ENCODE assay signal across 8 mouse cellular contexts in the genomic region with DNA sequence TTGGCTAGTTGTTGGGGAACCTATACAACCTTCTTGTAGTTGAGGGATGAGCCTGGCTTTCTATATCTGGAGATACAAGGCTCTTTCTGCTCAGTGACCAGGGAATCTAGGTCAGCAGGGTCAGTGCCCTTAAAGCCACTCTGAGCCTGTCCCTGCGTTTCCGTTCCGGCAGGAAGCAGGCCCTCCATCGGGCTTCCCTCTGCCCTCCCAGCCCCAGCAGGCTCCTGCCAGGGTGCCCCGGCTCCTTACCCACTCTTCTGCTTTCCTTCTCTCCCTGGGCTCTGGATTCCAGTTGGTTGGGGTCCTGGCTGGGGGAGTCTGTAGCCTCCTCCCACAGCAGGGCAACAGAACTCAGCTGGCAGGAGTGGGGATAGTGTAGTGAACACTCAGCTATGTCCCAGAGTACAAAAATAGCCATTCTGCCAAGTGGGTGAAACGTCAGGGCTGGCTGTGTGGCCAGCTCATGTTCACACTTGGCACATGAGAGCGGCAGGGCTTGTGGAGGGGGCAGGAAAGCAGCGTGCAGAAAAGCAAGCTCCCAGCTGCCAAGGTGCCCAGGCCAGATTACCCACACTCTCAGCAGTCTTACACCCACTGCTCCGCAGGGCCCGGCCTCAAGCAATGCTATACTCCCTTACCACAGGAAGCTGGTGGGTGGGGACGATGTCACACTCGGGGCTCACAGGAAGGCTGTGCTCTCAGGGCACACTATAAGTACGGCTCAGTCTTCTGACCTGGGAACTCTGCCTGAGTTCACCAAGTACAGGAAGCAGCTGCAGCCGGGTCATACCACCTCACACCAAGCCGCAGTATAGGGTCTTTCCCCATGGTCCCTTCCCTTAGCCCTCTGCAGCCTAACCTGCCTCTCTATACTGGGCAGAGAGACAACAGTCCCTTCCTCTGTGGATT. TPM values are rescaled to one million over a fixed set of nuclear protein-coding genes. Genes with fewer than 3 reads are reported as not detected.
DNase-seq lines count a peak whose midpoint lies in the region; ATAC-seq and TF ChIP-seq lines count a peak whose summit lies in the region.

No protein-coding gene starts in this region.

- intact Hi-C loops in heart, postnatal 25 days (cut with DNase I) = no loop called here

- peak overlapping the region; percentile 79 for H3K9ac ChIP-seq in CH12.LX (ENCODE audit: insufficient read depth, low read depth)
- H3K9ac ChIP-seq in forebrain, postnatal 0 days = no peak overlapping the region
- no peak overlapping the region for H3K9ac ChIP-seq in liver, embryonic 16.5 days (ENCODE audit: low read depth, low read length)

- peak overlapping the region; percentile 55 to 67 (median 62) for H3K4me3 ChIP-seq in CH12.LX (replicated peaks in 1 of 3; ENCODE audit: low read depth in 2 of 3, low read length in 2 of 3, poor library complexity in 1 of 3)
- H3K4me3 ChIP-seq in forebrain, postnatal 0 days (ENCODE audit: low read depth, low read length) = no peak overlapping the region
- no peak overlapping the region; the same call in 1 of the 2 replicates for H3K4me3 ChIP-seq in liver, embryonic 16.5 days (ENCODE audit: low read depth, low read length)

- dilution Hi-C loops in CH12.LX (cut with MboI; ENCODE audit: extremely low pct_ligation_motif_present, extremely low pct_unique_long_range_greater_than_20kb, low sequenced_read_pairs) = no loop called here

- TF ChIP-seq RAD21 in CH12.LX (IDR thresholded peaks at IDR 0.05; ENCODE audit: low read depth, low read length) = no peak

- peaks cover 4 to 28% of the 10 kb centered on the region in 2 experiments for H3K36me3 ChIP-seq in CH12.LX (replicated peaks in 1 of 2; ENCODE audit: control insufficient read depth in 1 of 2, insufficient read depth in 1 of 2, low read length in 1 of 2)
- H3K36me3 ChIP-seq in forebrain, postnatal 0 days (ENCODE audit: insufficient read depth) = no peaks in the 10 kb centered on the region
- H3K36me3 ChIP-seq in liver, embryonic 16.5 days (ENCODE audit: control insufficient read depth, insufficient read depth) = no peaks in the 10 kb centered on the region

- peak; percentile 87 for ATAC-seq in forebrain, postnatal 0 days
- ATAC-seq in liver, embryonic 16.5 days (ENCODE audit: low read depth) = peak; percentile 75

- no peak for TF ChIP-seq CTCF in CH12.LX (conservative IDR thresholded peaks at IDR 0.05 in 1 of 2, IDR thresholded peaks at IDR 0.05 in 1 of 2; ENCODE audit: low read depth in 2 of 2, low read length in 2 of 2)
- TF ChIP-seq CTCF in forebrain, postnatal 0 days (IDR thresholded peaks at IDR 0.05; ENCODE audit: low read depth) = no peak

- H3K27ac ChIP-seq in CH12.LX (ENCODE audit: insufficient read depth, low read depth) = peak overlapping the region; percentile 70
- H3K27ac ChIP-seq in forebrain, postnatal 0 days (ENCODE audit: low read depth, low read length) = peak overlapping the region; percentile 67
- peak overlapping the region; percentile 65 for H3K27ac ChIP-seq in liver, embryonic 16.5 days (ENCODE audit: low read length)

- no peaks in the 10 kb centered on the region for H3K79me2 ChIP-seq in CH12.LX (replicated peaks; ENCODE audit: control insufficient read depth, extremely low read depth, insufficient read depth, poor library complexity, severe bottlenecking)

- peak; percentile 93 for DNase-seq in CH12.LX (ENCODE audit: extremely low read depth)
- peak; percentile 40 for DNase-seq in brain, embryonic 18.5 days (ENCODE audit: low read depth, low spot score)
- peak; percentile 66 for DNase-seq in forebrain, postnatal 0 days
- peak; percentile 65 for DNase-seq in heart, postnatal 25 days (ENCODE audit: low spot score)
- DNase-seq in layer of hippocampus, adult 18-20 months (ENCODE audit: low spot score in 2 of 2) = peak; percentile 30 to 65
- peak; percentile 47 for DNase-seq in ovary, postnatal 14 days (ENCODE audit: low spot score)
- peak; percentile 93 for DNase-seq in thymus, postnatal 14 days

- TF ChIP-seq POLR2A in CH12.LX (IDR thresholded peaks at IDR 0.05; ENCODE audit: low read depth, low read length) = peak; percentile 71

- H3K9me3 ChIP-seq in CH12.LX (replicated peaks; ENCODE audit: low read length) = no peaks in the 10 kb centered on the region
- no peaks in the 10 kb centered on the region for H3K9me3 ChIP-seq in forebrain, postnatal 0 days (ENCODE audit: low read length)
- H3K9me3 ChIP-seq in liver, embryonic 16.5 days (replicated peaks; ENCODE audit: control insufficient read depth, low read length) = no peaks in the 10 kb centered on the region

- peak overlapping the region; percentile 78 for H3K4me2 ChIP-seq in CH12.LX (ENCODE audit: insufficient read depth, low read depth, poor library complexity, severe bottlenecking)
- 0 out of 2 replicates have a peak overlapping the region, but pooled peaks have one; percentile 3 for H3K4me2 ChIP-seq in forebrain, postnatal 0 days (ENCODE audit: low read depth)
- H3K4me2 ChIP-seq in liver, embryonic 16.5 days (ENCODE audit: low read depth, low read length) = peak overlapping the region; percentile 22; the same call in 1 of the 2 replicates

- 68% methylated on average over 15 of the region's 15 CpGs for WGBS in forebrain, postnatal 0 days
- 22% methylated on average over 15 of the region's 15 CpGs for WGBS in liver, embryonic 16.5 days (ENCODE audit: insufficient replicate concordance)

- no peaks in the 10 kb centered on the region for H3K27me3 ChIP-seq in CH12.LX (replicated peaks)
- H3K27me3 ChIP-seq in forebrain, postnatal 0 days (ENCODE audit: insufficient read depth, low read length) = no peaks in the 10 kb centered on the region
- no peaks in the 10 kb centered on the region for H3K27me3 ChIP-seq in liver, embryonic 16.5 days (ENCODE audit: control insufficient read depth, insufficient read depth, low read depth, low read length)

- TF ChIP-seq EP300 in CH12.LX (IDR thresholded peaks at IDR 0.05; ENCODE audit: low read length) = no peak

- in situ Hi-C loops in CH12.LX (cut with MboI; ENCODE audit: low pct_ligation_motif_present, low pct_unique_long_range_greater_than_20kb, low sequenced_read_pairs) = no loop called here

- H3K4me1 ChIP-seq in CH12.LX (ENCODE audit: control insufficient read depth in 1 of 2, insufficient read depth in 2 of 2) = peaks cover 13 to 72% of the 10 kb centered on the region in 2 experiments
- H3K4me1 ChIP-seq in forebrain, postnatal 0 days (ENCODE audit: insufficient read depth) = no peaks in the 10 kb centered on the region
- H3K4me1 ChIP-seq in liver, embryonic 16.5 days (ENCODE audit: control insufficient read depth, low read depth, low read length) = peaks cover 12% of the 10 kb centered on the region

TF ChIP-seq in CH12.LX, 34 proteins besides CTCF, POLR2A, EP300 and RAD21:
- no peak for TF ChIP-seq UBTF (IDR thresholded peaks at IDR 0.05; ENCODE audit: low read depth, low read length)
- no peak for TF ChIP-seq ZKSCAN1 (IDR thresholded peaks at IDR 0.05; ENCODE audit: borderline replicate concordance, low read depth, low read length)
- TF ChIP-seq ELF1 (IDR thresholded peaks at IDR 0.05; ENCODE audit: low read depth, low read length) = peak; percentile 67
- peak; percentile 56; the same call in 1 of the 2 replicates for TF ChIP-seq NELFE (IDR thresholded peaks at IDR 0.05; ENCODE audit: low read depth, low read length)
- peak; percentile 65 for TF ChIP-seq BHLHE40 (IDR thresholded peaks at IDR 0.05; ENCODE audit: low read depth, low read length)
- no peak for TF ChIP-seq USF2 (conservative IDR thresholded peaks at IDR 0.05; ENCODE audit: low read depth, low read length)
- TF ChIP-seq ETS1 (conservative IDR thresholded peaks at IDR 0.05; ENCODE audit: low read depth, low read length) = peak; percentile 86
- peak; percentile 92 for TF ChIP-seq TBP (conservative IDR thresholded peaks at IDR 0.05; ENCODE audit: low read depth, low read length)
- 0 out of 2 replicates have a peak, but pooled peaks have one; percentile 1 for TF ChIP-seq MYC (IDR thresholded peaks at IDR 0.05; ENCODE audit: low read depth, low read length)
- TF ChIP-seq CHD1 (IDR thresholded peaks at IDR 0.05; ENCODE audit: low read depth, low read length) = peak; percentile 95
- TF ChIP-seq KAT2A (IDR thresholded peaks at IDR 0.05; ENCODE audit: insufficient replicate concordance, low read length) = no peak
- peak; percentile 53 for TF ChIP-seq HCFC1 (IDR thresholded peaks at IDR 0.05; ENCODE audit: low read depth, low read length)
- TF ChIP-seq IRF4 (IDR thresholded peaks at IDR 0.05; ENCODE audit: low read depth, low read length) = peak; percentile 46; the same call in 1 of the 2 replicates
- peak; percentile 45 for TF ChIP-seq SIN3A (IDR thresholded peaks at IDR 0.05; ENCODE audit: low read length)
- TF ChIP-seq MEF2A (IDR thresholded peaks at IDR 0.05; ENCODE audit: borderline replicate concordance, low read depth, low read length) = no peak
- peak; percentile 65 for TF ChIP-seq TCF12 (IDR thresholded peaks at IDR 0.05; ENCODE audit: low read depth, low read length)
- no peak for TF ChIP-seq ZC3H11A (IDR thresholded peaks at IDR 0.05; ENCODE audit: low read depth, low read length)
- TF ChIP-seq MXI1 (IDR thresholded peaks at IDR 0.05; ENCODE audit: low read depth, low read length) = no peak

RNA-seq across cellular contexts. Expression of gene Trappc10, which starts 53.4 kb away (rescaled TPM):
- total RNA-seq in CH12.LX (2012; rRNA removed) (22.1 and 23.4 TPM in 2 replicates), CH12.LX (2014; rRNA removed) (24.7 and 26.5 TPM in 2 replicates)
- 21.2 and 26.7 TPM in 2 replicates for polyA plus RNA-seq in CH12.LX (2012; ENCODE audit: insufficient read length, low read depth)
- total RNA-seq in forebrain, postnatal 0 days (2014; rRNA removed) = 92.0 and 95.2 TPM in 2 replicates
- 28.9 and 31.6 TPM in 2 replicates for polyA plus RNA-seq in forebrain, postnatal 0 days (2015; fragmentation: Nextera tagmentation; extraction: Ambion mirVana)
- total RNA-seq in heart, postnatal 25 days (2021) = 10 to 100 TPM; 40.2 to 44.4 TPM
- total RNA-seq in layer of hippocampus, adult 18-20 months (2021) = 10 to 100 TPM; 81.2 to 86.4 TPM
- 4.3 and 5.9 TPM in 2 replicates for polyA plus RNA-seq in liver, embryonic 16.5 days (2015; fragmentation: Nextera tagmentation; extraction: Ambion mirVana)

RNA-seq across cellular contexts. Expression of gene Agpat3, which starts 54.5 kb away (rescaled TPM):
- total RNA-seq in CH12.LX (2012; rRNA removed) (49.4 and 63.1 TPM in 2 replicates), CH12.LX (2014; rRNA removed) (36.7 and 40.1 TPM in 2 replicates)
- polyA plus RNA-seq in CH12.LX (2012; ENCODE audit: insufficient read length, low read depth) = 67.2 and 70.0 TPM in 2 replicates
- total RNA-seq in forebrain, postnatal 0 days (2014; rRNA removed) = 72.9 and 94.9 TPM in 2 replicates
- 72.4 and 101 TPM in 2 replicates for polyA plus RNA-seq in forebrain, postnatal 0 days (2015; fragmentation: Nextera tagmentation; extraction: Ambion mirVana)
- total RNA-seq in heart, postnatal 25 days (2021) = 100 to 1,000 TPM; 204 to 227 TPM
- total RNA-seq in layer of hippocampus, adult 18-20 months (2021) = 100 to 1,000 TPM; 217 to 218 TPM
- 20.6 and 26.8 TPM in 2 replicates for polyA plus RNA-seq in liver, embryonic 16.5 days (2015; fragmentation: Nextera tagmentation; extraction: Ambion mirVana)

Comparison
In these comparisons a context has a peak if more than half of its experiments do, and no peak if none do; other contexts are left out.
1. DNase-seq: peak in every context shown above with its lines; median percentile 93 in CH12.LX; 93 in thymus, postnatal 14 days; 66 in forebrain, postnatal 0 days; 65 in heart, postnatal 25 days; 48 in layer of hippocampus, adult 18-20 months; 47 in ovary, postnatal 14 days; 40 in brain, embryonic 18.5 days.
2. H3K4me2 ChIP-seq: peak in every context shown above with its lines; median percentile 78 in CH12.LX; 22 in liver, embryonic 16.5 days; 3 in forebrain, postnatal 0 days.
3. H3K4me3 ChIP-seq: peak in CH12.LX (3 of 3); none in forebrain, postnatal 0 days (single experiment) and liver, embryonic 16.5 days (single experiment).
4. Peak in every context shown above with its lines, with median percentiles within 50 percentile points of each other: H3K27ac ChIP-seq.